Mouse (Mus musculus) MEL (cell line): ENCODE measurements at regions not wholly inside any gene's neighbourhood (a gene's known extent, or its start where the extent isn't known, plus 50 kb on each side); places are given as distances from the start of the nearest gene placed in this dataset.
"Not testable (repeated sequence)": the region's sequence is repeated elsewhere in the genome, so short reads cannot be mapped to it uniquely, and the experiment has no call there.

ENCODE experiments used
- DNase-seq: peaks from one replicate; pipeline ENCODE4 v3.0.0; 2011; ENCODE audit warnings: low read depth, low spot score
- H3K27ac ChIP-seq: 2 replicates; pipeline ENCODE4 v1.5.1; 2012; ENCODE audit warnings: low read depth, mild to moderate bottlenecking, control low read depth, low read length, moderate library complexity; ENCODE audit not compliant: control insufficient read depth
- H3K27me3 ChIP-seq, 2 experiments: fragments of 150-350 bp in 1 of 2; sonication (generic) in 1 of 2; 2 replicates each; pipeline ENCODE4 v1.6.1; 2012; ENCODE audit warnings: low read length in 2 of 2, mild to moderate bottlenecking in 2 of 2, improper control_type of control experiment in 1 of 2, moderate library complexity in 1 of 2; ENCODE audit not compliant: insufficient read depth in 2 of 2, control insufficient read depth in 1 of 2
- H3K36me3 ChIP-seq, 2 experiments: 2 replicates each; pipeline ENCODE4 v1.6.1; 2012 to 2014; ENCODE audit warnings: low read length in 2 of 2, improper control_type of control experiment in 1 of 2, inconsistent platforms in 1 of 2, mild to moderate bottlenecking in 1 of 2; ENCODE audit not compliant: insufficient read depth in 2 of 2, control insufficient read depth in 1 of 2
- H3K4me1 ChIP-seq, 2 experiments: fragments of 150-350 bp in 1 of 2; sonication (generic) in 1 of 2; 2 replicates each; pipeline ENCODE4 v1.6.1; 2012; ENCODE audit warnings: low read length in 2 of 2, improper control_type of control experiment in 1 of 2, mild to moderate bottlenecking in 1 of 2; ENCODE audit not compliant: insufficient read depth in 2 of 2, control insufficient read depth in 1 of 2
- H3K4me3 ChIP-seq, 2 experiments: fragments of 150-350 bp in 1 of 2; sonication (generic) in 1 of 2; 2 replicates each; pipeline ENCODE4 v1.5.1; 2012; ENCODE audit warnings: low read depth in 2 of 2, low read length in 2 of 2, mild to moderate bottlenecking in 2 of 2, moderate library complexity in 2 of 2, control low read depth in 1 of 2, improper control_type of control experiment in 1 of 2; ENCODE audit not compliant: control insufficient read depth in 1 of 2, insufficient read depth in 1 of 2
- H3K79me2 ChIP-seq: 2 replicates; pipeline ENCODE4 v1.6.1; 2012; ENCODE audit warnings: mild to moderate bottlenecking, low read length, moderate library complexity; ENCODE audit not compliant: control insufficient read depth, poor library complexity, insufficient read depth
- H3K9ac ChIP-seq: 2 replicates; pipeline ENCODE4 v1.6.1; 2012; ENCODE audit warnings: low read depth, mild to moderate bottlenecking, control low read depth, low read length, moderate library complexity; ENCODE audit not compliant: control insufficient read depth, poor library complexity, severe bottlenecking
- H3K9me3 ChIP-seq: fragments of 150-350 bp; sonication (generic); replicated peaks from 2 replicates; pipeline ENCODE4 v1.6.1; 2012; ENCODE audit warnings: mild to moderate bottlenecking, low read length, improper control_type of control experiment, moderate library complexity; ENCODE audit not compliant: insufficient read depth
- CTCF ChIP-seq, 3 experiments: IDR thresholded peaks in 2 of 3; conservative IDR thresholded peaks in 1 of 3; 2 replicates each; pipeline ENCODE4 v1.5.1; 2011 to 2012; ENCODE audit warnings: low read length in 3 of 3, low read depth in 2 of 3, mild to moderate bottlenecking in 2 of 3, improper control_type of control experiment in 1 of 3, inconsistent platforms in 1 of 3, mixed read lengths in 1 of 3, moderate library complexity in 1 of 3; ENCODE audit not compliant: control insufficient read depth in 1 of 3, insufficient read depth in 1 of 3, poor library complexity in 1 of 3, severe bottlenecking in 1 of 3
- ETS1 ChIP-seq: IDR thresholded peaks from 2 replicates; pipeline ENCODE4 v1.6.1; 2012; ENCODE audit warnings: low read depth, mild to moderate bottlenecking, inconsistent platforms, low read length, improper control_type of control experiment, moderate library complexity
- GABPA ChIP-seq: IDR thresholded peaks from 2 replicates; pipeline ENCODE4 v1.6.1; 2012; ENCODE audit warnings: low read depth, mild to moderate bottlenecking, inconsistent platforms, low read length, improper control_type of control experiment, moderate library complexity
- HCFC1 ChIP-seq: IDR thresholded peaks from 2 replicates; pipeline ENCODE4 v1.6.1; 2012; ENCODE audit warnings: low read depth, mild to moderate bottlenecking, inconsistent platforms, low read length, improper control_type of control experiment, moderate library complexity
- MAFK ChIP-seq: IDR thresholded peaks from 2 replicates; pipeline ENCODE4 v1.6.1; 2011; ENCODE audit warnings: low read depth, mild to moderate bottlenecking, low read length, improper control_type of control experiment, borderline replicate concordance
- MAZ ChIP-seq: IDR thresholded peaks from 2 replicates; pipeline ENCODE4 v1.6.1; 2012; ENCODE audit warnings: low read depth, mild to moderate bottlenecking, inconsistent platforms, low read length, improper control_type of control experiment
- MEF2A ChIP-seq: IDR thresholded peaks from 2 replicates; pipeline ENCODE4 v1.6.1; 2014; ENCODE audit warnings: low read depth, mild to moderate bottlenecking, inconsistent platforms, low read length, improper control_type of control experiment; ENCODE audit not compliant: poor library complexity, insufficient replicate concordance, severe bottlenecking; ENCODE audit errors: extremely low read depth
- MYC ChIP-seq: IDR thresholded peaks from 2 replicates; pipeline ENCODE4 v1.6.1; 2011; ENCODE audit warnings: low read depth, mild to moderate bottlenecking, low read length, improper control_type of control experiment, moderate library complexity
- POLR2AphosphoS2 ChIP-seq: IDR thresholded peaks from 2 replicates; pipeline ENCODE4 v1.6.1; 2011; ENCODE audit warnings: low read length, improper control_type of control experiment
- SIN3A ChIP-seq: IDR thresholded peaks from 2 replicates; pipeline ENCODE4 v1.6.1; 2012; ENCODE audit warnings: low read length, improper control_type of control experiment, inconsistent platforms
- SMC3 ChIP-seq: IDR thresholded peaks from 2 replicates; pipeline ENCODE4 v1.6.1; 2011; ENCODE audit warnings: low read depth, low read length, improper control_type of control experiment
- TBP ChIP-seq: IDR thresholded peaks from 2 replicates; pipeline ENCODE4 v1.8.0; 2011; ENCODE audit warnings: low read depth, low read length, improper control_type of control experiment
- ZC3H11A ChIP-seq: IDR thresholded peaks from 2 replicates; pipeline ENCODE4 v1.6.1; 2012; ENCODE audit warnings: low read depth, mild to moderate bottlenecking, inconsistent platforms, low read length, improper control_type of control experiment

DNA sequence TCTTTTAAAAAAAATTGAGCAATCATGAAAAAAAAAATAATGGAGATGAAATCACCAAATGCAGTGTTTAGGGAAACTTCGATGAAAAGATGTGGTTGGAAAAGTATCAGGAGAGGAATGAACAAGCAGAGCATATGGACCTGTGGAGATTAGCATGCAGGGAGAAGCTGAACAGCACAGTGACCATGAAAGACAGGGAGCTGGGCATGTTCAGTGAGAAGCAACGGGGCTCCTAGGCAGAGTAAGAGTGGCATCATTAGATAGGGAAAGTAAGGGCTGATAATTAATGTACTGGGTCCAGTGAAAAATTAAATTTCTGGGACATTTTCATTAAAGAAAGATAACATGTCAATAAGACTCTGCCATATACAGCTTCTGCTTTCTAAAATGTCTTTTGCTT, 1592.5 kb downstream of the Efna5 start:
- H3K27ac ChIP-seq, result no peak overlapping the region
- no peak overlapping the region for H3K4me3 ChIP-seq
- no peaks in the 10 kb centered on the region for H3K9me3 ChIP-seq
- H3K27me3 ChIP-seq, result no peaks in the 10 kb centered on the region
- H3K4me1 ChIP-seq, result no peaks in the 10 kb centered on the region
- DNase-seq, result no peak
- TF ChIP-seq TBP (no peak), HCFC1 (no peak), POLR2AphosphoS2 (no peak), MYC (no peak), GABPA (no peak), CTCF (IDR thresholded peaks at IDR 0.05 in 2 of 3, conservative IDR thresholded peaks at IDR 0.05 in 1 of 3; ENCODE audit: control insufficient read depth in 1 of 3, insufficient read depth in 1 of 3, low read depth in 2 of 3, low read length in 3 of 3, poor library complexity in 1 of 3, severe bottlenecking in 1 of 3) (no peak), SMC3 (no peak), MEF2A (no peak), MAZ (no peak), SIN3A (no peak)
- no peaks in the 10 kb centered on the region for H3K36me3 ChIP-seq
- no peaks in the 10 kb centered on the region for H3K79me2 ChIP-seq
- H3K9ac ChIP-seq, result no peak overlapping the region

DNA sequence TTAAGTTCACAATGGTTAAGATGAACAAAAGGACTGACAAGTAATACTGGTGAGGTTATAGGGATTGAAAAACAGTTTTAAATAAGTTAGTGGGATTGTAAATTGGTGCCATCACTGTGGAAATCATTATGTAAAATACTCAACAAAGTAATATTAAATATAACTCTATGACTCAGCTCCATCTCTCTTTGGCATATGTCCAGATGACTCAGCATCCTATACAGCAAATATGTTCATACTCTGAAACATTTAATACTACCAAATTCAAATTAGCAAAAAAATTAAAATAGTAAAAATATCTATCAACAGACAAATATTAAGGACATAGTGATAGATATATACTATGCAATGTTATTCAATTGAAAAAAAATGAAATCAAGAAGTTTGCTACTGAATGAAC, 1607.5 kb downstream of the Efna5 start:
- H3K4me1 ChIP-seq, result no peaks in the 10 kb centered on the region
- H3K9me3 ChIP-seq, result no peaks in the 10 kb centered on the region
- no peaks in the 10 kb centered on the region for H3K36me3 ChIP-seq
- DNase-seq, result peak; percentile 72
- TF ChIP-seq ETS1 (0 out of 2 replicates have a peak, but pooled peaks have one; percentile 14), MAFK (peak; percentile 54; the same call in 1 of the 2 replicates), ZC3H11A (no peak), HCFC1 (no peak)
- H3K27ac ChIP-seq, result no peak overlapping the region
- no peak overlapping the region for H3K4me3 ChIP-seq
- H3K27me3 ChIP-seq, result no peaks in the 10 kb centered on the region
- no peak overlapping the region for H3K9ac ChIP-seq
- H3K79me2 ChIP-seq, result no peaks in the 10 kb centered on the region

DNA sequence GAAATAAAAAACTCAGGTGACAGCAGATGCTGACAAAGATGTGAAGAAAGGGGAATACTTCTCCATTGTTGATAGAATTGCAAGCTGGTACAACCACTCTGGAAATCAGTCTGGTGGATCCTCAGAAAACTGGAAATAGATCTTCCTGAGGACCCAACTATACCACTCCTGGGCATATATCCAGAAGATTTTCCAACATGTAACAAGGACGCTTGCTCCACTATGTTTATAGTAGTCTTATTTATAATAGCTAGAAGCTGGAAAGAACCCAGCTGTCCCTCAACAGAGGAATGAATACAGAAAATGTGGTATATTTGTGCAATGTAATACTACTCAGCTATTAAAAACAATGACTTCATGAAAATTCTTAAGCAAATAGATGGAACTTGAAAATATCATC, 1624.6 kb downstream of the Efna5 start:
- not testable (repeated sequence) for H3K27me3 ChIP-seq, H3K4me3 ChIP-seq, H3K9me3 ChIP-seq, H3K27ac ChIP-seq, DNase-seq, H3K9ac ChIP-seq, H3K36me3 ChIP-seq, H3K79me2 ChIP-seq, H3K4me1 ChIP-seq
